Mouse (Mus musculus) heart, embryonic 10.5 days (tissue): ENCODE results near the gene Gm973. TPM values are rescaled to one million over a fixed set of nuclear protein-coding genes. Genes with fewer than 3 reads are reported as not detected.
"Not testable (repeated sequence)": the region's sequence is repeated elsewhere in the genome, so short reads cannot be mapped to it uniquely, and the experiment has no call there.

Experiments used
- DNase-seq: peaks from one replicate; pipeline ENCODE4 v3.0.0-alpha.2; 2017; ENCODE audit warnings: low spot score
- H3K27ac ChIP-seq: fragments of 300-500 bp; sonication (generic); 2 replicates; pipeline ENCODE4 v1.5.1; 2016; ENCODE audit warnings: mild to moderate bottlenecking
- H3K27me3 ChIP-seq: fragments of 300-500 bp; sonication (generic); 2 replicates; pipeline ENCODE4 v1.6.1; 2016; ENCODE audit warnings: mild to moderate bottlenecking; ENCODE audit not compliant: poor library complexity, insufficient read depth, severe bottlenecking
- H3K36me3 ChIP-seq: fragments of 300-500 bp; sonication (generic); 2 replicates; pipeline ENCODE4 v1.6.1; 2016; ENCODE audit warnings: mild to moderate bottlenecking, moderate library complexity
- H3K4me1 ChIP-seq: fragments of 300-500 bp; sonication (generic); 2 replicates; pipeline ENCODE4 v1.6.1; 2016; ENCODE audit warnings: mild to moderate bottlenecking
- H3K4me3 ChIP-seq: fragments of 300-500 bp; sonication (generic); 2 replicates; pipeline ENCODE4 v1.5.1; 2016; ENCODE audit warnings: mild to moderate bottlenecking, moderate library complexity
- H3K9me3 ChIP-seq: fragments of 300-500 bp; sonication (generic); 2 replicates; pipeline ENCODE4 v1.6.1; 2016; ENCODE audit warnings: mild to moderate bottlenecking, moderate library complexity
- WGBS: fragments of 180-500 bp; shearing (Covaris S2); methylation state at CpG from one replicate; pipeline ENCODE4 v1.1.7; 2016; 5-methylcytosine and 5-hydroxymethylcytosine counted together
- polyA plus RNA-seq: library from polyadenylated mRNA; unstranded; fragments of >200 nt; fragmentation: Nextera tagmentation; extraction: Ambion mirVana; gene quantifications from 2 replicates; pipeline ENCODE4 v1.2.1, GENCODE M21; 2016

Gm973 gene
- polyA plus RNA-seq, 1 experiment from 2014 or later = 0.16 TPM

DNA sequence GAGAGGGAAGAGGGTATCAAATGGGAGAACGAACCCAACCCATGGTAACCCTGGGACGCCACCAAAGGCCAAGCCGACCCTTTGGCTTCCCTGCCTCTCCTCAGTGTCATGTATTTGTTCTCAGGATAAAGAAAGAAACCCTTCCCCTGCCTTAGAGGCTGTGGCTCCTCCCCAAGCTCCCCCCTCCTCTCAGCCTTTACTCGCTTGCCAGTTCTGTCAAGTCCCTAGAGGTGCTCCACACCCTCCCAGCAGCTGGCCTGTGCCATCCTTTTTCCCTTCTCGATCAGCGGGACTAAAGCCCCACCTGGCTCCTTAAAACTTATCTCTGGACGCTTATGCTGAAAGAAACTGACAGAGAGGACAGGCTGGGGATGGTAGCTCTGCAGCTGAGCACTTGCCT is 91.0 kb downstream of the Gm973 start:
- Histone ChIP-seq H3K36me3 (no peaks in the 10 kb centered on the region), H3K4me3 (no peak overlapping the region), H3K9me3 (no peaks in the 10 kb centered on the region), H3K4me1 (peaks cover 13% of the 10 kb centered on the region), H3K27ac (no peak overlapping the region), H3K27me3 (peaks cover 18% of the 10 kb centered on the region; the same call in 1 of the 2 replicates)
- DNase-seq = no peak
- WGBS = 50% methylated on average over 7 of the region's 7 CpGs

DNA sequence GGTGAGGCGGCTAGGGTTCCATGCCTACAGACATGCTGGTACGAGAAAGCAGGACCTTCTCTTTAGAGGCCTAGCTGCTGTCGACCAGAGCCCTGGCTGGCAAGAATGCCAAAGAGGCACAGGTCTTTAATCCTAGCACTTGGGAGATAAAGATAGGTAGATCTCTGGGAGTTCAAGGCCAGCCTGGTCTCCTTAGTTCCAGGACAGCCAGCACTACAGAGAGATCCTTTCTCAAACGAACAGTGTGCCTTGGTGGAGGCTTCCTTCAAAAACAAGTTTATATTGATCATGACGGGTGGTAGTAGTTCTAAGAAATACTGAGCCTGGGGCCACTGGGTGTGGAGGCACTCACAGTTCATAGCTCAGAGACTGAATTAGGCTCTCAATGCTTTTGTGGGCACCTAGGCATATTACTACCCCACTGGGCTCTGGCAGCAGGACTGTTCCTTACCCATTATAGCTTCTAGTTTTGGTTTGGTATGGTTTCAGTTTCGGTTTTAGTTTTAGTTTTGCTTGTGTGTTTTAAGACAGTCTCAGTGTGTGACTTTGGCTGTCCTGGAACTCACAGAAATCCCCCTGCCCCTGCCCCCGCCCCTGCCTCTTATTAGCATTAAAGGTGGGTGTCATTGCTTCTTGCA is 92.2 kb downstream of the Gm973 start:
- Histone ChIP-seq H3K36me3 (no peaks in the 10 kb centered on the region), H3K4me3 (no peak overlapping the region), H3K4me1 (peaks cover 13% of the 10 kb centered on the region), H3K27ac (no peak overlapping the region), H3K9me3 (no peaks in the 10 kb centered on the region), H3K27me3 (peaks cover 13% of the 10 kb centered on the region; the same call in 1 of the 2 replicates)
- DNase-seq = no peak
- WGBS = 84% methylated on average over 7 of the region's 7 CpGs

DNA sequence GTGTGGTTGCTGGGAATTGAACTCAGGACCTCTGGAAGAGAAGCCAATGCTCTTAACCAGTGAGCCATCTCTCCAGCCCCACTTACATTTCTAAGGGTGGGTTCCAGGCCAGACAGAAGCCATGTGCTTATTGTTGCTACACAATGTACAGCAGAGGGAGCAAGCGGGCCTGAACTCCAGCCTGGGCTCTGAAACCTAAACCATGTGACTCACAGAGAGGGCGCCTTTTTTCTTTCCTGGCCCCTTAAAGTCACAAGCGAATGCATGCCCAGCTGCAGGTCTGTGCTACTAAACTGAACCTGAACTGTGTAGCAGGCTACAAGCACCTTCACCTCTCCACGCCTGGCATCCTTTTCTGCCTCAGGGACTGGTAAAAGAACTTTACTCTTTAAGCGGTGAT is 92.9 kb downstream of the Gm973 start:
- peaks cover 10% of the 10 kb centered on the region; the same call in 1 of the 2 replicates for H3K27me3 ChIP-seq
- H3K4me3 ChIP-seq = no peak overlapping the region
- no peaks in the 10 kb centered on the region for H3K9me3 ChIP-seq
- no peaks in the 10 kb centered on the region for H3K36me3 ChIP-seq
- 0 out of 2 replicates have a peak overlapping the region, but pooled peaks have one; percentile 42 for H3K27ac ChIP-seq
- DNase-seq = no peak
- H3K4me1 ChIP-seq = peaks cover 10% of the 10 kb centered on the region
- 70% methylated on average over 5 of the region's 5 CpGs for WGBS

DNA sequence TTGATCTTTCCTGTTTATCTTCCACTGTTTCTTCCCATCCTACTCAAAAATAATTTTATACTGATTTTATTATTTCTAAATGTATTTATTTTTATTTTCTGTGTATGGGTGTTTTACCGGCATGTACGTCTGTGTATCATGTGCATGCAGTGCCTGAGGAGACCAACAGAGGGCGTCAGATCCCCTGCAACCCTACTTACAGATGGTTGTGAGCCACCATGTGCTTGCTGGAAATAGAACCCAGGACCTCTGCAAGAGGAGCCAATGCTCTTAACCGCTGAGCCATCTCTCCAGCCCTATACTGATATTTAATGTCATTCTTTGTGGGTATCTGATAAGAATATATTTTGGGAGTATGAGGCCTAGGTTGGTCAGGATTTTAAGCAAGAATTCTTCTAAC is 93.4 kb downstream of the Gm973 start:
- H3K36me3 ChIP-seq = no peaks in the 10 kb centered on the region
- peaks cover 8% of the 10 kb centered on the region; the same call in 1 of the 2 replicates for H3K4me1 ChIP-seq
- H3K4me3 ChIP-seq = no peak overlapping the region
- H3K27ac ChIP-seq = no peak overlapping the region
- H3K27me3 ChIP-seq = peaks cover 9% of the 10 kb centered on the region; the same call in 1 of the 2 replicates
- WGBS = 77% methylated on average over 4 of the region's 4 CpGs
- H3K9me3 ChIP-seq = no peaks in the 10 kb centered on the region
- DNase-seq = no peak

DNA sequence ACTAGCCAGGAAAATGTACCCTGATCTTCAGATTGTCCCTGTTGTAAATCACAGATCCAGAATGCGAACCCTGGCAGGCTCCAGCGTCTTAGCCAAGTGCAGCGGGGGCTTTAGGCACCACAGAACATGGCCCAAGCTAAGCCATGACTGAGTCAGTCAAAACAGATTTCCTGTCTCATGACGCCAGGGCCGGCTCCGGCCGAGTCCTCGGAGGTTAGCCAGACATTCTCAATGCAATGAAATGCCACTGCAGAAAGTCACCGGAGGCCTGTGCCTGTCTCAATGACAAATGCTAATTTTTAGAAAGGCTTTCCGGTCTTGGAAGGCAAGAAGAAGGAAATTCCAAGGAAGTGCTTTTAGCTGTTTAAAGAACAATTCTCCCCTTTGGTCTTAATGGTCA is 93.8 kb downstream of the Gm973 start:
- Histone ChIP-seq H3K27me3 (peaks cover 9% of the 10 kb centered on the region; the same call in 1 of the 2 replicates), H3K27ac (no peak overlapping the region), H3K9me3 (no peaks in the 10 kb centered on the region), H3K4me3 (no peak overlapping the region), H3K36me3 (no peaks in the 10 kb centered on the region), H3K4me1 (peaks cover 8% of the 10 kb centered on the region; the same call in 1 of the 2 replicates)
- WGBS = 58% methylated on average over 10 of the region's 10 CpGs
- DNase-seq = no peak

DNA sequence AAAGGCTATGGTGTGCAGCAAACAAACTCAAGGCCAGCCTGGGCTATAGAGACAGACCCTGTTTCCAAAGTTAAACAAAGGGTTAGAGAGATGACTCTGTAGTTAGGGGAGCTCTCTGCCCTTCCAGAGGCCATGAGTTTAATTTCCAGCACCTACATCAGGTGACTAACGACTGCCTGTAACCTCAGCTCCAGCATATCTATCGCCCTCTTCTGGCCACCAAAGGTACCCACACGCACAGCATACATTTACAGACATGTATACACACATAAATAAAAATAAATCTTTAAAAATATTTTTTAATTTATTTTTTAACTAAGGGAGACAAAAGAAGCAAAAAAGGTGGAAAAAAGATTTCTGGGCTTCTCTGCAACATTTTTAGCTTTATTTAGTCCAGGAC is 94.9 kb downstream of the Gm973 start:
- Histone ChIP-seq H3K27ac (no peak overlapping the region), H3K9me3 (no peaks in the 10 kb centered on the region), H3K4me3 (no peak overlapping the region), H3K4me1 (peaks cover 8% of the 10 kb centered on the region; the same call in 1 of the 2 replicates), H3K27me3 (peaks cover 9% of the 10 kb centered on the region; the same call in 1 of the 2 replicates), H3K36me3 (no peaks in the 10 kb centered on the region)
- 82% methylated on average over 3 of the region's 3 CpGs for WGBS
- no peak for DNase-seq

DNA sequence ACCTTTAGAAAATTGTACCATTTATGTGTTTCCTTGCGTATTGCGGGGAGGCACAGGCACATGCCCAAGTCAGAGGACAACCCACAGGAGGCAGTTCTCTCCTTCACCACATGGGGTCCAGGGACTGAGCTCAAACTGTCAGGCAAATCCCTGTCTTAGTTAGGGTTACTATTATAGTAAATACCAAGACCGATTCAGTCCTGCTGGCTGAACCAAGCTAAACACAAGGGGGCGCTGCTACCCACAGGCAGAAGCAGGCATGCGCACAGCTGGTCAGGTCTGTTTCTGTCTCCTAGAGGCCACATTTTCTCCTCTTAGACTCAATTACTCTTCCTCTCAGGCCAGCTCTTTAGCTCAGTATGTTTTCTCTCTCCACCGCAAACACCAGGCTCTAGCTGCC is 97.7 kb downstream of the Gm973 start:
- Histone ChIP-seq H3K27ac (no peak overlapping the region), H3K27me3 (0 out of 2 replicates have a peak, but pooled peaks cover 4% of the 10 kb centered on the region), H3K36me3 (no peaks in the 10 kb centered on the region), H3K4me1 (peaks cover 4% of the 10 kb centered on the region; the same call in 1 of the 2 replicates), H3K9me3 (no peaks in the 10 kb centered on the region), H3K4me3 (no peak overlapping the region)
- DNase-seq = no peak
- WGBS = 32% methylated on average over 6 of the region's 6 CpGs

DNA sequence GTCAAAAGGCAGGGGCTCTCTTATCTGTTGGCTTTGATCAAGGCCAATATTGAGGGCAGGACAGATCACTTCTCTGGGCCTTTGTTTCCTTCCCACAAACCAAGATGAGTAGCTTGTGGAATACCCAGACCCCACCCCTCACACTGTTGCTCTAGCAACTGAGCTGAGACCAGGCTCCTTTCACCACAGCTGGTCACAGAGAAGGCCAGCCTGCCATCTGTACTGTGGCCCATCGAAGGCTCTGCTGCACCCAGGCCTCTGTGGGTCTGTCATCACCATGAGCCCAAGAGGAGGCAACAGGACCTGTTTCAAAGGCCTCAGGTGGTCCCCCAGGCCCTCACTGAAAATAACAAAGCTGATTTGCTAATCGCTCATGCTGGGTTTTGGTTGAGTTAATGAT is 99.0 kb downstream of the Gm973 start:
- Histone ChIP-seq H3K9me3 (no peaks in the 10 kb centered on the region), H3K36me3 (no peaks in the 10 kb centered on the region), H3K4me3 (no peak overlapping the region), H3K27me3 (0 out of 2 replicates have a peak, but pooled peaks cover 4% of the 10 kb centered on the region), H3K27ac (no peak overlapping the region), H3K4me1 (peaks cover 1% of the 10 kb centered on the region; the same call in 1 of the 2 replicates)
- no peak for DNase-seq
- WGBS = 82% methylated on average over 2 of the region's 2 CpGs

DNA sequence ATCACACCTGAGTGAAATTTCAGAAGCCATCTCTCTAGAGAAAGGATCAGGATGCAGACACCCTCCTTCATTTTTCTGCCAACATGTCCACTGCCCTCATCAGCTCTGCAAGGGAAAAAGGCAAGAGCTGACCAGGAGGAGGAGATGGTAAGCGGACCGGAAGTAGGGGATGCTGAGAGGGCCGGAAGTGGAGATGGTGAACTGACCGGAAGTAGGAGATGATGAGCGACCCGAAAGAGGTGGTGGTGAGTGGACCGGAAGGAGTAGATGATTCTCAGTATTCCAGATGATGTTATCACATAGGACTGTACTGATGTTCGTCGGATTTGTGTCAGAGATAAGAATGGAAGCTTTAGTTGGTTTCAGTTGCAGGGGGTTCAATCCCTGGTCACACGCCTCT is 103.1 kb downstream of the Gm973 start:
- no peak for DNase-seq

DNA sequence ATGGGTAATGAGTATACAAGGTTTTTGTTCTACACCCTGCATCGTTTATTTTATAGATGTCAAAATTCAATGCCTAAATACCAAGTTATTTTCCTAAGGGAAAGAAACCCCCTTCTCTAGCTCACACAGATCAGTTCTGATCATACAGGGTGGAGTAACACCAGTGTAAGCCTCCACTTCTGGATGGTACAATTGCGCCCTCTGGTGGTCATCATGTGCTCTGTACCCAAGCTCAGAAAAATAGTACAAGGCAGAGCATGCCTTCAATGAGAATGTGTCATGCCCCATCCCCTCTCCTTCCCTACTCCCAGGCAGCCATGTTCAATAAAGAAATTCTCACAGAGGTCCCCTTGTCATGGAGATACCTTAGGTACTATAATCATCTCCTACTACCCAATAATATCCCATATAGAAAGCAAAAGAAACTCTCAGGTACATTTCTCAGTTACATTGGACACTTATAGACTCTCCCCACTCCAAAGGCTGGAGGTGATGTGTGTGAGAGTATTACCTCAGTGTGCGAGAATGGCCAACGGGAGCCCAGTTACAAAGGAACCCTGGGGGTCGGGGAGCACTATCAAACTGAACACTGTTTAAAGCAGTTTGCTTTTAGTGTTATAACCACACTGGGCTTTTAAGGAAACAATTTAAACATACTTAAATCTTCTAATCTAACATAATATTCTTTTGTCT is 107.4 kb downstream of the Gm973 start:
- no peak overlapping the region for H3K27ac ChIP-seq
- DNase-seq = peak; percentile 85
- no peaks in the 10 kb centered on the region for H3K27me3 ChIP-seq
- WGBS = 27% methylated on average over 5 of the region's 5 CpGs
- H3K4me3 ChIP-seq = no peak overlapping the region
- H3K36me3 ChIP-seq = no peaks in the 10 kb centered on the region
- no peaks in the 10 kb centered on the region for H3K9me3 ChIP-seq
- no peaks in the 10 kb centered on the region for H3K4me1 ChIP-seq

More for the DNA sequence above, 103.1 kb downstream of the Gm973 start:
- no peak overlapping the region for H3K27ac ChIP-seq
- H3K4me1 ChIP-seq = no peaks in the 10 kb centered on the region
- WGBS = 86% methylated on average over 10 of the region's 10 CpGs
- H3K9me3 ChIP-seq = no peaks in the 10 kb centered on the region
- no peak overlapping the region for H3K4me3 ChIP-seq
- H3K36me3 ChIP-seq = no peaks in the 10 kb centered on the region
- 0 out of 2 replicates have a peak, but pooled peaks cover 4% of the 10 kb centered on the region for H3K27me3 ChIP-seq

DNA sequence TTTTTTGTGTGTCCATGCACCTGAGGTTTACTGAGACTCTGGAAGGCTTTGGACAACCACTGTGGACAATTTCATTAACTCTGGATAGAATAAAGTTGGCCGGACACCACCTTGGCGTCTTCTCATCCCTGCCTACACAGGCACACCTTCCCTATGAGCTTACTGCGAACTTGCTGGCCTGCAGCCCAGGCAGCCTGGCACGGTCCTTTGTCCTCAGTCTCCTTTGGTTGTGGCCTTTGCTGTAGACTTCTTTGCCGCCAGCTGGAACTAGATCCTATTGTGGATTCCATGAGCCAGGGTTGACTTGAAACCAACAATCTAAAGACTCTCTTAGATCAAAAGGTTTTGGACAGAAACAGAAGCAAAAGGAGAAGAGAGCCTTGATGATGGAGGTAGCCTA is 109.3 kb downstream of the Gm973 start:
- no peaks in the 10 kb centered on the region for H3K27me3 ChIP-seq
- H3K4me1 ChIP-seq = no peaks in the 10 kb centered on the region
- H3K9me3 ChIP-seq = no peaks in the 10 kb centered on the region
- no peak overlapping the region for H3K4me3 ChIP-seq
- no peaks in the 10 kb centered on the region for H3K36me3 ChIP-seq
- no peak overlapping the region for H3K27ac ChIP-seq
- WGBS = 78% methylated on average over 5 of the region's 5 CpGs
- no peak for DNase-seq

DNA sequence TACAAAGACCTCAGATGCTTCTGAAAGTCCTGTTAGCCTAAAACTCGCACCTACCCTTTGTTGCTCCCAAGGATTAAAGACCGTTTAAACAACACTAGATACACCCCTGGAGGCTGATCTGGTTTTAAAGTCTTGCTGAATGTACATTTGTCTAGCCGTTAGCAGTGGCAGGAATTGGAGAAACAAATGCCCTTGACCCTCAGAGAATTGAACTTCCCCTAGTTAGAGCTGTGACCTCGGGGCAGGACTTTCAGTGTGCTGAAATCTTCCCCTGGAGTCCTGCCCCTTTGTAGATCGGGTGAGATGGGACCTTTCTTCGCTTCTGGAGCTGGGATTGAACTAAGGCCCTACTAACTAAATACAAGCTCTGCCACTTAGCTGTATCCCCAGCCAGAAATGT is 113.1 kb downstream of the Gm973 start:
- no peak for DNase-seq
- Histone ChIP-seq H3K27me3 (no peaks in the 10 kb centered on the region), H3K36me3 (no peaks in the 10 kb centered on the region), H3K27ac (no peak overlapping the region), H3K4me1 (peaks cover 12% of the 10 kb centered on the region), H3K9me3 (no peaks in the 10 kb centered on the region), H3K4me3 (no peak overlapping the region)
- 46% methylated on average over 6 of the region's 6 CpGs for WGBS

DNA sequence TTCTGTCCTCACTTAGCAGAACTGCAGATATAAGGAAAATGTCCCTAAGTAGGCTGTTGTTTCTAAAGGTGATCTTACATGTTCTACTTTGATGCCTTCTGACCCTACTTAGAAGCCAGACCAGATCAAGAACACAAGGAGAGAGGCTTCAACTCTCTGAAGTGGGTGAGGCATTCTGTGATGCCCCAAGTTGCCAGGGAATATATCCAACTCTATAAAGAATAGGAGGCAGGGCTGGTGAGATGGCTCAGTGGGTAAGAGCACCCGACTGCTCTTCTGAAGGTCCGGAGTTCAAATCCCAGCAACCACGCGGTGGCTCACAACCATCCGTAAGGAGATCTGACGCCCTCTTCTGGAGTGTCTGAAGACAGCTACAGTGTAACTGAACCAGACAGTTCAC is 114.3 kb downstream of the Gm973 start:
- H3K27ac ChIP-seq, H3K36me3 ChIP-seq, H3K27me3 ChIP-seq, DNase-seq, H3K9me3 ChIP-seq, H3K4me3 ChIP-seq: not testable (repeated sequence)
- 88% methylated on average over 6 of the region's 6 CpGs for WGBS
- H3K4me1 ChIP-seq = peaks cover 12% of the 10 kb centered on the region
